Mouse (Mus musculus): ENCODE measurements around the gene Spata22. TPM values are rescaled to one million over a fixed set of nuclear protein-coding genes. Genes with fewer than 3 reads are reported as not detected.

Gene Spata22
- total RNA-seq, 2 experiments from 2014 or later, result not detected

Other genes starting within 250 kb of the Spata22 start
- under 1 TPM in 1 of 2 experiments, not detected in 1; 0.07 TPM for gene Itgae, start 239.2 kb upstream of the Spata22 start, total RNA-seq (2021)
- 1 to 10 TPM; 2.4 TPM for gene Haspin, start 191.4 kb upstream of the Spata22 start, total RNA-seq (2021)
- 1 to 10 TPM; 7.4 to 8.1 TPM for gene P2rx5, start 169.3 kb upstream of the Spata22 start, total RNA-seq (2021)
- 10 to 100 TPM; 71.4 to 82.7 TPM for gene Emc6, start 152.7 kb upstream of the Spata22 start, total RNA-seq (2021)
- 100 to 1,000 TPM in 1 of 2 experiments, 10 to 100 TPM in 1; 89.1 to 105 TPM for gene Tax1bp3, start 152.7 kb upstream of the Spata22 start, total RNA-seq (2021)
- 10 to 100 TPM; 11.7 to 13.9 TPM for gene Ctns, start 130.7 kb upstream of the Spata22 start, total RNA-seq (2021)
- gene Shpk, start 130.3 kb upstream of the Spata22 start, total RNA-seq (2021), result 1 to 10 TPM; 1.5 to 2.0 TPM
- gene Trpv1, start 95.4 kb upstream of the Spata22 start, total RNA-seq (2021), result not detected
- under 1 TPM; 0.05 to 0.20 TPM for gene Trpv3, start 62.4 kb upstream of the Spata22 start, total RNA-seq (2021)
- gene Aspa, start 145 bp upstream of the Spata22 start, total RNA-seq (2021), result 1 to 10 TPM in 1 of 2 experiments, under 1 TPM in 1; 0.72 to 3.3 TPM
- gene Gm49340, start within 50 bp of the Spata22 start, total RNA-seq (2021), result not detected
- gene Olfr20, start 21.0 kb downstream of the Spata22 start, total RNA-seq (2021), result not detected
- not detected for gene Olfr376, start 41.5 kb downstream of the Spata22 start, total RNA-seq (2021)
- gene Olfr1, start 69.9 kb downstream of the Spata22 start, total RNA-seq (2021), result not detected
- not detected for gene Olfr378, start 98.7 kb downstream of the Spata22 start, total RNA-seq (2021)
- gene Olfr380, start 127.8 kb downstream of the Spata22 start, total RNA-seq (2021), result not detected
- not detected for gene Olfr381, start 161.9 kb downstream of the Spata22 start, total RNA-seq (2021)
- not detected for gene Olfr382, start 187.5 kb downstream of the Spata22 start, total RNA-seq (2021)